Mouse (Mus musculus): ENCODE measurements around the gene Med13l.

The Med13l gene

GRCm38 (mm10) chr5:118691025-118691709, 130.7 kb downstream of the Med13l start:
- in situ Hi-C loops (cut with MboI, MseI) = no loop called here

- in situ Hi-C loops (cut with MboI, MseI) = no loop called here
Measured at GRCm38 (mm10) chr5:118691710-118692040, 131.2 kb downstream of the Med13l start.

- in situ Hi-C loops (cut with MboI, MseI) = no loop called here
Measured at GRCm38 (mm10) chr5:118693996-118694395, 133.5 kb downstream of the Med13l start.

- in situ Hi-C loops (cut with MboI, MseI) = no loop called here
Measured at GRCm38 (mm10) chr5:118697073-118697472, 136.6 kb downstream of the Med13l start.

GRCm38 (mm10) chr5:118700978-118701377, 140.5 kb downstream of the Med13l start:
- in situ Hi-C loops (cut with MboI, MseI) = no loop called here

- in situ Hi-C loops (cut with MboI, MseI) = no loop called here
Measured at GRCm38 (mm10) chr5:118702674-118703073, 142.2 kb downstream of the Med13l start.

GRCm38 (mm10) chr5:118704148-118704547, 143.7 kb downstream of the Med13l start:
- in situ Hi-C loops (cut with MboI, MseI) = no loop called here

- in situ Hi-C loops (cut with MboI, MseI) = no loop called here
Measured at GRCm38 (mm10) chr5:118704960-118705359, 144.5 kb downstream of the Med13l start.

- in situ Hi-C loops (cut with MboI, MseI) = no loop called here
Measured at GRCm38 (mm10) chr5:118706009-118706408, 145.5 kb downstream of the Med13l start.

- in situ Hi-C loops (cut with MboI, MseI) = no loop called here
Measured at GRCm38 (mm10) chr5:118706414-118706813, 145.9 kb downstream of the Med13l start.

- in situ Hi-C loops (cut with MboI, MseI) = no loop called here
Measured at GRCm38 (mm10) chr5:118707501-118707900, 147.0 kb downstream of the Med13l start.

GRCm38 (mm10) chr5:118708215-118708949, 147.9 kb downstream of the Med13l start:
- in situ Hi-C loops (cut with MboI, MseI) = no loop called here

GRCm38 (mm10) chr5:118709847-118710251, 149.4 kb downstream of the Med13l start:
- in situ Hi-C loops (cut with MboI, MseI) = loop anchor here (10.0 kb wide), 1 partner anchor 895 kb away; no protein-coding TSS in a partner anchor

GRCm38 (mm10) chr5:118715518-118715917, 155.0 kb downstream of the Med13l start:
- in situ Hi-C loops (cut with MboI, MseI) = loop anchor here (10.0 kb wide), 1 partner anchor 901 kb away; no protein-coding TSS in a partner anchor

- in situ Hi-C loops (cut with MboI, MseI) = loop anchor here (10.0 kb wide), 1 partner anchor 902 kb away; no protein-coding TSS in a partner anchor
Measured at GRCm38 (mm10) chr5:118716295-118717271, 156.1 kb downstream of the Med13l start.

GRCm38 (mm10) chr5:118717456-118717855, 157.0 kb downstream of the Med13l start:
- in situ Hi-C loops (cut with MboI, MseI) = loop anchor here (10.0 kb wide), 1 partner anchor 903 kb away; no protein-coding TSS in a partner anchor

- in situ Hi-C loops (cut with MboI, MseI) = loop anchor here (10.0 kb wide), 1 partner anchor 903 kb away; no protein-coding TSS in a partner anchor
Measured at GRCm38 (mm10) chr5:118718070-118718469, 157.6 kb downstream of the Med13l start.

GRCm38 (mm10) chr5:118721416-118721815, 160.9 kb downstream of the Med13l start:
- in situ Hi-C loops (cut with MboI, MseI) = no loop called here

- in situ Hi-C loops (cut with MboI, MseI) = no loop called here
Measured at GRCm38 (mm10) chr5:118721848-118722247, 161.4 kb downstream of the Med13l start.

GRCm38 (mm10) chr5:118722456-118722855, 162.0 kb downstream of the Med13l start:
- in situ Hi-C loops (cut with MboI, MseI) = no loop called here

GRCm38 (mm10) chr5:118725425-118725824, 164.9 kb downstream of the Med13l start:
- in situ Hi-C loops (cut with MboI, MseI) = no loop called here
